Mouse (Mus musculus) forebrain, embryonic 11.5 days (tissue): ENCODE data around the gene Twf1. TPM values are rescaled to one million over a fixed set of nuclear protein-coding genes. Genes with fewer than 3 reads are reported as not detected.
A peak's percentile ranks its signal among the peaks of the same experiment; 100 is the strongest.

Source experiments
- ATAC-seq: fragments of 200-750 bp; cut with Nextera tagmentation; replicated peaks from 2 replicates; pipeline ENCODE4 v1.8.0; 2017; ENCODE audit warnings: moderate TSS enrichment; ENCODE audit not compliant: low FRiP score
- DNase-seq: peaks from one replicate; pipeline ENCODE4 v3.0.0-alpha.2; 2017; ENCODE audit warnings: low spot score
- H3K27ac ChIP-seq: fragments of 300-500 bp; sonication (generic); 2 replicates; pipeline ENCODE4 v1.5.1; 2014; ENCODE audit warnings: low read depth, low read length
- H3K27me3 ChIP-seq: fragments of 300-500 bp; sonication (generic); 2 replicates; pipeline ENCODE4 v1.6.1; 2014; ENCODE audit warnings: mild to moderate bottlenecking, low read length, mixed read lengths; ENCODE audit not compliant: control insufficient read depth, insufficient read depth
- H3K36me3 ChIP-seq: fragments of 300-500 bp; sonication (generic); 2 replicates; pipeline ENCODE4 v1.6.1; 2014; ENCODE audit warnings: mild to moderate bottlenecking, low read length, moderate library complexity, mixed read lengths; ENCODE audit not compliant: control insufficient read depth, insufficient read depth
- H3K4me1 ChIP-seq: fragments of 300-500 bp; sonication (generic); replicated peaks from 2 replicates; pipeline ENCODE4 v1.6.1; 2014; ENCODE audit warnings: low read length, mixed read lengths; ENCODE audit not compliant: control insufficient read depth, insufficient read depth
- H3K4me2 ChIP-seq: fragments of 300-500 bp; sonication (generic); 2 replicates; pipeline ENCODE4 v1.6.1; 2014; ENCODE audit warnings: low read depth, mild to moderate bottlenecking, low read length, moderate library complexity, mixed read lengths; ENCODE audit not compliant: severe bottlenecking
- H3K4me3 ChIP-seq: fragments of 300-500 bp; sonication (generic); 2 replicates; pipeline ENCODE4 v1.5.1; 2014; ENCODE audit warnings: low read depth, low read length
- H3K9ac ChIP-seq: fragments of 300-500 bp; sonication (generic); 2 replicates; pipeline ENCODE4 v1.6.1; 2014; ENCODE audit warnings: low read length
- H3K9me3 ChIP-seq: fragments of 300-500 bp; sonication (generic); 2 replicates; pipeline ENCODE4 v1.6.1; 2016; ENCODE audit warnings: low read length, mixed read lengths; ENCODE audit not compliant: control insufficient read depth
- WGBS: fragments of 180-500 bp; shearing (Covaris S2); extraction: QIAGEN DNeasy Blood & Tissue Kit; methylation state at CpG from one replicate; pipeline ENCODE4 v1.1.7; 2014; 5-methylcytosine and 5-hydroxymethylcytosine counted together
- polyA plus RNA-seq: library from polyadenylated mRNA; unstranded; fragments of >200 nt; fragmentation: Nextera tagmentation; extraction: Ambion mirVana; gene quantifications from 2 replicates; pipeline ENCODE4 v1.2.1, GENCODE M21; 2014

Twf1 gene
- polyA plus RNA-seq, 1 experiment from 2014 or later, result 101 TPM

DNA sequence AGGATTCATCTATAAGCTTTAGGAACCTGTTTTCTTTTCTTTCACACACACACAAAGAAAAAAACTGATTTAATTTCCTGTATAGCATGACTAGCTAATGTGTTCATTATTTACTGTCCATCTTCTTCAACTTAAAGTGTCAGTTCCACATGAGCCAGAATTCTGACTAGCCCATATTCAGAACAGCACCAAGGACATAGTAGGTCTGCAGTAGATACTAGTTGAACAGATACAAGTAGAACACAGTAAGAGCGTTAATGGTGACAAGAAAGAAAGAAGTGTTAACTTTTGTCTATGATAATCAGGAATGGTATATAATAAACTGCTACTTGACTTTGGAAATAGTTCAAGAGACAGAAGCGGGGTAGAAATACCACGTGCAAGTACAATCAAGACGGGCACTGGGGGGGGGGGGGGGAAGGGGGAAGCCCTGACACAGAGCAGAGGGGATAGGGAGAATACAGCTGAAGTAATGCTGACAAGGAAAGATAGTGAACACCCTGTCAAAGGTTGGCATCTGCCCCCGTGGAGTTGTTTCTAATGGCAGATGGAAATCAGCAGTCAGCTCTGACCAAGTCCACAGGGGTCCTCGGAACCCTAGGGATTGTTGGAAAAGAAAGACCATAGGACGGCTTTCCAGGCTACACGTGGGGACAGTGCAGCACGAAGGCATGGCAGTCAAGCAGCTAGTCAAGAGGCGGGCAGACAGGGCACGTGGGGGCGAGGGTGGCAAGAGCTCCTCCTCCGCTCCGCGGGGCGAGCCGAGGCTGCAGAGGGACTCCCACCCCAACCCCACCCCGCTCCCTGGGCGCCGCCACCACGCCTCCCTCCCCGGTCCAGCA is 46.9 kb downstream of the Twf1 start:
- Histone ChIP-seq H3K9ac (peak overlapping the region; percentile 68), H3K4me3 (peak overlapping the region; percentile 73), H3K9me3 (no peaks in the 10 kb centered on the region), H3K27ac (no peak overlapping the region), H3K4me2 (peak overlapping the region; percentile 73), H3K36me3 (no peaks in the 10 kb centered on the region), H3K4me1 (no peaks in the 10 kb centered on the region), H3K27me3 (no peaks in the 10 kb centered on the region)
- 13% methylated on average over 22 of the region's 22 CpGs for WGBS
- ATAC-seq, result peak; percentile 87
- no peak for DNase-seq

DNA sequence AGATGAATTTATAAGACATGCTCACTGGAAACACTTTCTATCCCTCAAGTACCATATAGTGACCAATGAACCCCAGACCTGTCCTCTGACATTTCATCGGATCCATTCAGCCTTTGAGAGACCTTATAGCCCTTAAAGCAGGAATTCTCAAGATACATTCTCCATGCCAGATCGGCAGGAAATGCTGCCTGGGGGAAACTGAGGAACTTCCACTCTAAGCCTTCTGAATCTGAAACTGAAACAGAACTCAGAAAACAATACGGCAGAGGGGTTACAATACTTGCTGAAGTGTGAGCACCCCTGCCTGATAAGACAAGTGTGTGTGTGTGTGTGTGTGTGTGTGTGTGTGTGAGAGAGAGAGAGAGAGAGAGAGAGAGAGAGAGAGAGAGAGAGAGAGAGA is 50.4 kb downstream of the Twf1 start:
- Histone ChIP-seq H3K9me3 (no peaks in the 10 kb centered on the region), H3K9ac (no peak overlapping the region), H3K36me3 (no peaks in the 10 kb centered on the region), H3K4me3 (no peak overlapping the region), H3K27ac (no peak overlapping the region), H3K4me1 (no peaks in the 10 kb centered on the region), H3K27me3 (no peaks in the 10 kb centered on the region), H3K4me2 (no peak overlapping the region)
- WGBS, result 97% methylated on average over 3 of the region's 3 CpGs
- ATAC-seq, result no peak
- DNase-seq, result no peak

DNA sequence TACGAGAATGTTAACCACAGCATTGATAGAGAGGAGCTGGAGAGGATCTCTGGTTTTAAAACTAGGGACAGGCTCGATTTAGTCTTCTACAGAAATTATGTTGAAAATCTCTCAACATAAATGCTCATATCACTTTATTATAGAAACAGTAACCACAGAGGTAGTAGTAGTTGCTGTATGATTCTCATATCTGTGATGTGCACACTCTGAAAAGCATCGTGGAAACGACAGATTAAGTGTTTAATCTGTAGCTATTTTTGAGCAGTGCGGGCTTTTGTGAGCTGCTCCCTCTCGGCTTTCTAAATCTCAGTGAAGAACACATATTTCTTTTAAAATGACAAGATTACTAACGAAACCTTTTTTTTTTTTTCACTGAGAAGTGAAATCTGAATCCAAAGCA is 54.2 kb downstream of the Twf1 start:
- no peaks in the 10 kb centered on the region for H3K27me3 ChIP-seq
- H3K4me3 ChIP-seq, result no peak overlapping the region
- no peak overlapping the region for H3K27ac ChIP-seq
- no peak overlapping the region for H3K4me2 ChIP-seq
- H3K4me1 ChIP-seq, result no peaks in the 10 kb centered on the region
- no peaks in the 10 kb centered on the region; the same call in 1 of the 2 replicates for H3K36me3 ChIP-seq
- no peaks in the 10 kb centered on the region for H3K9me3 ChIP-seq
- WGBS, result 91% methylated on average over 7 of the region's 7 CpGs
- no peak overlapping the region for H3K9ac ChIP-seq
- ATAC-seq (no peak), DNase-seq (no peak)

DNA sequence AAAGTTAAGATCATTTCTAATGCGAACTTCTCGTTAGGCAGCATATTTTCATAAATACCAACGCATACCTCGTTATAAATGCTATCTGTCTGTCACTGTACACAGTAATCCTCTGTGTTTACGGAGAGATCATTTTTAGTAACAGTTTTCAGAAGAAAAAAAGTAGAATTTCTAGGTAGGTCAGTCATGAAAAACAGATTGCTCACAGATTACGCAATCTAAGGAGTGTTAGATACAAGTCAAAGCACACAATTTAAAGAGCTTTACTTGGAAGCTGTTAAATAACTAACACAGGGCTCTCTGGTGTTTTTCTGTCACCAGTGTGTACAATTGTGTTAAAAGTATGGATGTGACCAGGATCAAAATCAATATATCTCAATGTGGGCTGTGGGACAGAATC is 56.7 kb downstream of the Twf1 start:
- no peaks in the 10 kb centered on the region; the same call in 1 of the 2 replicates for H3K36me3 ChIP-seq
- H3K9ac ChIP-seq, result no peak overlapping the region
- no peaks in the 10 kb centered on the region for H3K9me3 ChIP-seq
- no peak overlapping the region for H3K27ac ChIP-seq
- DNase-seq (no peak), ATAC-seq (no peak)
- no peaks in the 10 kb centered on the region for H3K27me3 ChIP-seq
- no peaks in the 10 kb centered on the region for H3K4me1 ChIP-seq
- H3K4me3 ChIP-seq, result no peak overlapping the region
- H3K4me2 ChIP-seq, result no peak overlapping the region
- 88% methylated on average over 6 of the region's 6 CpGs for whole genome bisulfite sequencing

DNA sequence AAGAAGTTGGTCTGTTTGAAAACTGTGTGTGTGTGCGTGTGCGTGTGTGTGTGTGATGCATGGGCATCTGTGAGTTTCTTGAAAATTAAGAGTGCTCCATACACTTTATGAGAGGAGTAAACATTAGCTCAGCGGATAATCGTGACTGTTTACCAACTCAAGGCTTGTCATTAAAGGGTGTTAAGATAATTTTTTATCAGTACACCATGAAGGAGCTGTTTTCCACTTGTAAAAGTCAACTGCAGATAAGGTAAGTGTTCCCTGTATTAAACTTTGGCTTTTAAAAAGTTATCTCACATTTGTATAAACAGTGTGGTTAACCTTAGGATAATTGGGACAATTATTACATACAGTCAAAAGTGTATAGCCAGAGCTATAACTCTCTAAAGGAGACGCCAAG is 57.4 kb downstream of the Twf1 start:
- Histone ChIP-seq H3K4me2 (no peak overlapping the region), H3K9ac (no peak overlapping the region), H3K27ac (no peak overlapping the region), H3K4me1 (no peaks in the 10 kb centered on the region), H3K9me3 (no peaks in the 10 kb centered on the region), H3K36me3 (no peaks in the 10 kb centered on the region; the same call in 1 of the 2 replicates), H3K27me3 (no peaks in the 10 kb centered on the region), H3K4me3 (no peak overlapping the region)
- 92% methylated on average over 5 of the region's 5 CpGs for WGBS
- DNase-seq (no peak), ATAC-seq (no peak)

DNA sequence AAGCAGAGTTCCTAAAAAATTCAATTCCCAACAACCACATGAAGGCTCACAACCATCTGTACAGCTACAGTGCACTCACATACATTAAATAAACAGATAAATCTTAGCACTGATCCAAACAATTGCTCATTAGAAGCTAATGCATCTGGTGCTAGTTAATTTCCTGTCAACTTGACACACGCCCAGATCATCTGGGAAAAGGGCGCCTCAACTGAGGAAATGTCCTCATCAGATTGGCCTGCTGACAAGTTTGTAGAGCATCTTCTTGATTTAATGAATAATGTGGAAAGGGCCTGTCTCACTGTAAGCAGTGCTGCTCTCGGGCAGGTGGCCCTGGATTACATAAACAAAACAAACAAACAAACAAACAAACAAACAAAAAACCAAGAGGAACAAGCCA is 59.2 kb downstream of the Twf1 start:
- Histone ChIP-seq H3K36me3 (no peaks in the 10 kb centered on the region; the same call in 1 of the 2 replicates), H3K4me1 (no peaks in the 10 kb centered on the region), H3K27ac (no peak overlapping the region), H3K4me3 (no peak overlapping the region), H3K27me3 (no peaks in the 10 kb centered on the region), H3K9me3 (no peaks in the 10 kb centered on the region), H3K4me2 (no peak overlapping the region), H3K9ac (no peak overlapping the region)
- DNase-seq (no peak), ATAC-seq (no peak)
- 87% methylated on average over 3 of the region's 3 CpGs for WGBS

Other genes with a start within 250 kb of the Twf1 start
- 14.0 and 15.4 TPM in 2 replicates for gene Adamts20, start 124.5 kb downstream of the Twf1 start, polyA plus RNA-seq
- gene Pus7l, start 46.3 kb downstream of the Twf1 start, polyA plus RNA-seq, result 9.4 and 9.7 TPM in 2 replicates
- gene Irak4, start 46.2 kb downstream of the Twf1 start, polyA plus RNA-seq, result 2.9 and 3.8 TPM in 2 replicates
- 0.67 and 0.84 TPM in 2 replicates for gene Tmem117, start 39.3 kb upstream of the Twf1 start, polyA plus RNA-seq